Mouse (Mus musculus): ENCODE measurements around the gene Qpct. TPM values are rescaled to one million over a fixed set of nuclear protein-coding genes. Genes with fewer than 3 reads are reported as not detected.

Gene Qpct
- polyA plus RNA-seq (2016; fragmentation: Nextera tagmentation; extraction: Ambion mirVana) = 50.0 and 51.7 TPM in 2 replicates

- H3K4me1 ChIP-seq (replicated peaks) = peaks cover 7% of the 10 kb centered on the region; the same call in 1 of the 2 replicates
- H3K9ac ChIP-seq = peak within 1 kb of the TSS; percentile 69
- H3K27ac ChIP-seq (ENCODE audit: poor library complexity, severe bottlenecking) = peak within 1 kb of the TSS; percentile 80
- H3K4me2 ChIP-seq = peak within 1 kb of the TSS; percentile 86
- WGBS = 64% methylated on average over 4 of the region's 4 CpGs
- no peaks in the 10 kb centered on the region for H3K36me3 ChIP-seq
- no peaks in the 10 kb centered on the region for H3K9me3 ChIP-seq (replicated peaks)
- H3K27me3 ChIP-seq (replicated peaks) = no peaks in the 10 kb centered on the region
- ATAC-seq (ENCODE audit: insufficient number of reproducible peaks, low FRiP score) = no peak
- peak within 1 kb of the TSS; percentile 77 for H3K4me3 ChIP-seq
These were observed at the start of gene Qpct for GRCm38 (mm10) chr17:79051606-79052005. Qpct (plus strand) TSS chr17:79051906.

DNA sequence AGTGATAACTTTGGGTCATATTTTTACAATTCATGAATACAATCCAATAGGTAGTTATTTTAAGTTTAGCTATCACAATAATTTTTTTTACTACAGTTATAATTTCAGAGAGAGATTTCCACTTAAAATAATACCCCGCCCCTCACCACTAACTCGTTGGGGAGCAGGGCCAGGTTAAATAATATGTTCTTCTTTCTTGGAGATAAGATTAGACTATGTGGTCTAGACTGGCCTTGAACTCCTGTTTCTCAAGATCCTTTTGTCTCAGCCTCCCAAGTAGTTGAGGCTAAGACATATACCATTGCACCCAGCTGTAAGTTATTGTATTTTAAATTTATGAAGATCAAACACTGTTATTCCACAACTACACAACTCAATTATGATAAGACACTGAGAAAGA lies 38.1 kb upstream of the Qpct start:
- no peak for ATAC-seq (ENCODE audit: insufficient number of reproducible peaks, low FRiP score)
- no peak overlapping the region for H3K27ac ChIP-seq (ENCODE audit: poor library complexity, severe bottlenecking)
- H3K4me2 ChIP-seq = no peak overlapping the region
- peaks cover 25% of the 10 kb centered on the region for H3K4me1 ChIP-seq (replicated peaks)
- WGBS = 67% methylated on average over 2 of the region's 2 CpGs
- H3K36me3 ChIP-seq = peaks cover 20% of the 10 kb centered on the region
- no peak overlapping the region for H3K4me3 ChIP-seq
- H3K27me3 ChIP-seq (replicated peaks) = no peaks in the 10 kb centered on the region
- no peak overlapping the region for H3K9ac ChIP-seq
- H3K9me3 ChIP-seq (replicated peaks) = no peaks in the 10 kb centered on the region

DNA sequence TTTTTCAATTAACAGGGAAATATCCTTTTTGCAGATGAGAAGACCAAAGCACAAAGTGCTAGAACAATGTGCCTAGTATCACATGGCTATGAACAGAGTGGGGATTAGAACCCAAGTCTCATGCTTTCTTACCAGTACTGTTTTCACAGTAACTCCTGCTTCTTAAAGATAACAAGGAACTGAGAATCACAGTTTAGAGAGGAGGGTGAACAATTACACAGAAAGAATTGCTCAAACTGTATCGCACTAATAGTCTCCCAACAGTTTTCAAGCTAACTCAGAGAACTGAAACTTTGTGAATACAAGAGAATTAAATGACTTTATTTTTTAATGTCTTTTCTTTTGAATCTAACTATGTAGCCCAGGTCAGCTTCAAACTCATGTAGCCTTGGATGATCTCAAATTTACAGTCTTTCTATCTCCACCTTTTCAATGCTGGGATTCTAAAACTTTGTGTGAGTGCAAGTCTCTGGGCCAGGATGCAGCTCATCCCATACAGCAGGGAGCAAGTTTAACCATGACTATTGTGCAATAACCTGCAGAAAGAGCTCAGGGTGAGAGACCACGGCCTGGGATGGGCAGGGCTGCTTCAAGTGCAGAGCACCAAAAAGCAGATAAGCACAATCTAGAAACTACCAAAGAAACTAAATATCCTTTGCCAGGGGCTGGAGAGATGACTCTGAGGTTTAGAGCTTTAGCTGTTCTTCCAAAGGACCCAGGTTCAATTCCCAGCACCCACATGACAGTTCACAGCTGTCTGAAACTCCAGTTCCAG lies 36.6 kb upstream of the Qpct start:
- H3K27ac ChIP-seq (ENCODE audit: poor library complexity, severe bottlenecking) = no peak overlapping the region
- H3K36me3 ChIP-seq = peaks cover 20% of the 10 kb centered on the region
- no peak for ATAC-seq (ENCODE audit: insufficient number of reproducible peaks, low FRiP score)
- H3K27me3 ChIP-seq (replicated peaks) = no peaks in the 10 kb centered on the region
- no peaks in the 10 kb centered on the region for H3K9me3 ChIP-seq (replicated peaks)
- H3K9ac ChIP-seq = no peak overlapping the region
- H3K4me1 ChIP-seq (replicated peaks) = peaks cover 25% of the 10 kb centered on the region
- H3K4me2 ChIP-seq = no peak overlapping the region
- WGBS = 73% methylated on average over 2 of the region's 2 CpGs
- H3K4me3 ChIP-seq = no peak overlapping the region

GRCm38 (mm10) chr17:79015831-79016230 lies 35.9 kb upstream of the Qpct start:
- no peaks in the 10 kb centered on the region for H3K27me3 ChIP-seq (replicated peaks)
- H3K27ac ChIP-seq (ENCODE audit: poor library complexity, severe bottlenecking) = no peak overlapping the region
- no peaks in the 10 kb centered on the region for H3K9me3 ChIP-seq (replicated peaks)
- H3K4me3 ChIP-seq = no peak overlapping the region
- H3K9ac ChIP-seq = no peak overlapping the region
- no peak overlapping the region for H3K4me2 ChIP-seq
- H3K36me3 ChIP-seq = peaks cover 19% of the 10 kb centered on the region
- no peak for ATAC-seq (ENCODE audit: insufficient number of reproducible peaks, low FRiP score)
- H3K4me1 ChIP-seq (replicated peaks) = peaks cover 25% of the 10 kb centered on the region
- 47% methylated on average over 10 of the region's 10 CpGs for WGBS

GRCm38 (mm10) chr17:79018422-79018821 lies 33.3 kb upstream of the Qpct start:
- no peak for ATAC-seq (ENCODE audit: insufficient number of reproducible peaks, low FRiP score)
- 45% methylated on average over 9 of the region's 9 CpGs for WGBS
- H3K9ac ChIP-seq = no peak overlapping the region
- H3K36me3 ChIP-seq = no peaks in the 10 kb centered on the region
- H3K27me3 ChIP-seq (replicated peaks) = no peaks in the 10 kb centered on the region
- H3K4me3 ChIP-seq = peak overlapping the region; percentile 14
- H3K4me2 ChIP-seq = peak overlapping the region; percentile 56
- H3K27ac ChIP-seq (ENCODE audit: poor library complexity, severe bottlenecking) = no peak overlapping the region
- no peaks in the 10 kb centered on the region for H3K9me3 ChIP-seq (replicated peaks)
- peaks cover 25% of the 10 kb centered on the region for H3K4me1 ChIP-seq (replicated peaks)

- Histone ChIP-seq H3K4me2 (peak overlapping the region; percentile 74), H3K36me3 (no peaks in the 10 kb centered on the region), H3K27ac (ENCODE audit: poor library complexity, severe bottlenecking) (peak overlapping the region; percentile 94), H3K9me3 (replicated peaks) (no peaks in the 10 kb centered on the region), H3K4me3 (peak overlapping the region; percentile 77), H3K4me1 (replicated peaks) (peaks cover 25% of the 10 kb centered on the region), H3K9ac (peak overlapping the region; percentile 89), H3K27me3 (replicated peaks) (no peaks in the 10 kb centered on the region)
- ATAC-seq (ENCODE audit: insufficient number of reproducible peaks, low FRiP score) = no peak
- WGBS = under 1% methylated on average over 18 of the region's 18 CpGs
These were observed 31.9 kb upstream of the Qpct start for GRCm38 (mm10) chr17:79019726-79020207.

DNA sequence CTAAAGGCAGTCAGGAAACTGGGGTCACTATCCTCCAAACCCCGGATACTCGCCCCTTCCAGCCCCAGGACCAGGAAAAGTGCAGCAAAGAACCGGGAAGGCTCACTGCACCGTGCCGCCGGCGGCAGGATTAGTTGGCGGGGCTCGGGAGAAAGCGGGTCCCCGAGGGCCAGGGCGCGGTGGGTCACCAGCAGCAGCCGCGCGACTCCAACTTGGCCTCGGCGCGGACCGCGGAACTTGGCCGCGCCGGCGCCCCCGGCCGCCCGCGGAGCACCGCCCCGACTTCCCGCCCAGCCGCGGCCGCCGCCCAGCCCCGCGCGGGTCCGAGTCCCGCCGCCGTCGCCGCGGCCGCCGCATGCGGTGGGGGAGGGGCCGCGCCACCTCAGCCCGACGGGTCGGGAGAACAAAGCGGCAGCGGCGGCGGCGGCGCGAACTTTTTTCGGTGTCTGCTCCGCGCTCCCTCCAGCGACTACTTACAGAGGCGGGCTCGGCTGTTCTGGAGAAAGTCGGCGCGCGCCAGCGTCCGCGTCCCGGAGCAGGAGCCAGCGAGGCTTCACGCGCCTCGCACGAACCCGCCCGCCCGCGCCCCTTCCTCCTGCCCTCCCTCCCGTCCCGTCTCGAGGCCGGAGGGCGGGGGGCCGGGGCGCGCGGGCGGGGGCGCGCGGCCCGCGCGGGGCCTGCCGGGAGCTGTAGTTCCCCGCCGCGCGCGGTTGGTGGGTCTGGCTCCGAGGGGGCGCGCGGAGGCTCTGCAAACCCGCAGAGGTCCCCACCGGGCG lies 31.3 kb upstream of the Qpct start, which contains the start of gene Prkd3:
Gene Prkd3, minus strand, starts transcription at position 609 of the 776 bp plus-strand sequence.
- Histone ChIP-seq H3K4me2 (peak within 1 kb of the TSS; percentile 74), H3K36me3 (no peaks in the 10 kb centered on the region), H3K9me3 (replicated peaks) (no peaks in the 10 kb centered on the region), H3K4me3 (peak within 1 kb of the TSS; percentile 77), H3K27ac (ENCODE audit: poor library complexity, severe bottlenecking) (peak within 1 kb of the TSS; percentile 94), H3K4me1 (replicated peaks) (peaks cover 22% of the 10 kb centered on the region), H3K27me3 (replicated peaks) (no peaks in the 10 kb centered on the region), H3K9ac (peak within 1 kb of the TSS; percentile 89)
- 3% methylated on average over 106 of the region's 113 CpGs for WGBS
- peak; percentile 91 for ATAC-seq (ENCODE audit: insufficient number of reproducible peaks, low FRiP score)

DNA sequence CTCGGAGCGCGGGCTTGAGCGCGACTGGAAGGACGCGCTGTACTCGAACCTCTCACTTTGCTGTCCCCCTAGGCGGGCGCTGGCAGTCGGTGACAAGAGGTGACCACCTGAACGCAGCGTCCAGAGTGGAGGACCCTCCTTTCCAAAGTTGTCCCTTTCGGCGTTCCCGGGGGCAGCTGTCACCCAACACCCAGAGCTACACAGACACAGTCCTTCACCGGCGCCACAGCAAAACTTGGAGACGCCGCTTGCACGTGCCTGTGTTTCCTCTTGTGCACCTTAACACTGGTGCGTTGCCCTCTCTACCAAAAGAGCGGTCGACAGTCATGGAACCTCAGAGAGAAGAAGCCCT lies 30.7 kb upstream of the Qpct start:
- H3K9me3 ChIP-seq (replicated peaks) = no peaks in the 10 kb centered on the region
- no peaks in the 10 kb centered on the region for H3K27me3 ChIP-seq (replicated peaks)
- H3K27ac ChIP-seq (ENCODE audit: poor library complexity, severe bottlenecking) = peak overlapping the region; percentile 94
- ATAC-seq (ENCODE audit: insufficient number of reproducible peaks, low FRiP score) = no peak; the same call in 1 of the 2 replicates
- H3K4me3 ChIP-seq = peak overlapping the region; percentile 77
- H3K36me3 ChIP-seq = no peaks in the 10 kb centered on the region
- 1% methylated on average over 24 of the region's 24 CpGs for WGBS
- peaks cover 23% of the 10 kb centered on the region for H3K4me1 ChIP-seq (replicated peaks)
- peak overlapping the region; percentile 89 for H3K9ac ChIP-seq
- peak overlapping the region; percentile 74 for H3K4me2 ChIP-seq

GRCm38 (mm10) chr17:79022746-79023145 lies 29.0 kb upstream of the Qpct start:
- Histone ChIP-seq H3K4me3 (no peak overlapping the region), H3K9me3 (replicated peaks) (no peaks in the 10 kb centered on the region), H3K36me3 (no peaks in the 10 kb centered on the region), H3K27ac (ENCODE audit: poor library complexity, severe bottlenecking) (no peak overlapping the region), H3K4me2 (no peak overlapping the region), H3K27me3 (replicated peaks) (no peaks in the 10 kb centered on the region), H3K4me1 (replicated peaks) (peaks cover 11% of the 10 kb centered on the region), H3K9ac (no peak overlapping the region)
- 33% methylated on average over 3 of the region's 3 CpGs for WGBS
- no peak for ATAC-seq (ENCODE audit: insufficient number of reproducible peaks, low FRiP score)

DNA sequence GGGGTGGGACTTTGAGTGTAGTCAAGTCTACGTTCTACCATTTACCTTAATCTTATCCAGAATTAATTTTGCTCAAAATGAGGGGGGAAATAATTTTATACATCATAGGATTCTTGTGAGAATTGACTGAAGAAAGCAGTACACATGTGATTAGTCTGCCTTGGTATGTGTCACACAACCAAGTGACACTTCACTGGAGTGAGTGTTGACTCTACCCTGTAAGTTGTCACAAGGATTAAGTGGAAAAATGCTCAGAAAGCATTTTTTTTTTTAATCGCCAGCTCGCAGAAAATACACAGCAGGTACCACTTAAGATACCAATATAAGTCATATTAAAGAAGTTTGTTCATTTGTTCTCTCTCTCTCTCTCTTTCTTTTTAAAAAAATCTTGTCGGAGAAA lies 27.2 kb upstream of the Qpct start:
- Histone ChIP-seq H3K36me3 (no peaks in the 10 kb centered on the region), H3K9me3 (replicated peaks) (no peaks in the 10 kb centered on the region), H3K27me3 (replicated peaks) (no peaks in the 10 kb centered on the region), H3K27ac (ENCODE audit: poor library complexity, severe bottlenecking) (no peak overlapping the region), H3K9ac (no peak overlapping the region), H3K4me1 (replicated peaks) (0 out of 2 replicates have a peak, but pooled peaks cover 5% of the 10 kb centered on the region), H3K4me2 (no peak overlapping the region), H3K4me3 (no peak overlapping the region)
- ATAC-seq (ENCODE audit: insufficient number of reproducible peaks, low FRiP score) = no peak
- WGBS = 72% methylated on average over 4 of the region's 4 CpGs

- no peak overlapping the region for H3K27ac ChIP-seq (ENCODE audit: poor library complexity, severe bottlenecking)
- no peaks in the 10 kb centered on the region for H3K36me3 ChIP-seq
- H3K4me2 ChIP-seq = no peak overlapping the region
- H3K4me3 ChIP-seq = no peak overlapping the region
- no peaks in the 10 kb centered on the region for H3K9me3 ChIP-seq (replicated peaks)
- 0 out of 2 replicates have a peak, but pooled peaks cover 5% of the 10 kb centered on the region for H3K4me1 ChIP-seq (replicated peaks)
- H3K27me3 ChIP-seq (replicated peaks) = no peaks in the 10 kb centered on the region
- H3K9ac ChIP-seq = no peak overlapping the region
- WGBS = 47% methylated on average over 3 of the region's 3 CpGs
- no peak for ATAC-seq (ENCODE audit: insufficient number of reproducible peaks, low FRiP score)
These were observed 22.5 kb upstream of the Qpct start for GRCm38 (mm10) chr17:79029226-79029625.
